Mouse (Mus musculus) limb, embryonic 11.5 days (tissue): ENCODE results near the gene Pfkfb3. TPM values are rescaled to one million over a fixed set of nuclear protein-coding genes. Genes with fewer than 3 reads are reported as not detected.

Source experiments
- ATAC-seq: fragments of 200-750 bp; cut with Nextera tagmentation; 2 replicates; pipeline ENCODE4 v1.8.0; 2017; ENCODE audit warnings: low read depth; ENCODE audit not compliant: insufficient number of reproducible peaks, low FRiP score, low TSS enrichment
- DNase-seq: peaks from one replicate; pipeline ENCODE4 v3.0.0-alpha.2; 2015; ENCODE audit warnings: low spot score
- H3K27ac ChIP-seq: fragments of 300-500 bp; sonication (generic); replicated peaks from 2 replicates; pipeline ENCODE4 v1.5.1; 2014; ENCODE audit warnings: low read depth, mild to moderate bottlenecking, low read length
- H3K27me3 ChIP-seq: fragments of 300-500 bp; sonication (generic); 2 replicates; pipeline ENCODE4 v1.6.1; 2014; ENCODE audit warnings: mild to moderate bottlenecking, low read length, mixed read lengths; ENCODE audit not compliant: control insufficient read depth, insufficient read depth
- H3K36me3 ChIP-seq: fragments of 300-500 bp; sonication (generic); 2 replicates; pipeline ENCODE4 v1.6.1; 2014; ENCODE audit warnings: mild to moderate bottlenecking, low read length, moderate library complexity, mixed read lengths; ENCODE audit not compliant: control insufficient read depth, insufficient read depth
- H3K4me1 ChIP-seq: fragments of 300-500 bp; sonication (generic); 2 replicates; pipeline ENCODE4 v1.6.1; 2014; ENCODE audit warnings: low read length, mixed read lengths; ENCODE audit not compliant: control insufficient read depth, insufficient read depth
- H3K4me2 ChIP-seq: fragments of 300-500 bp; sonication (generic); 2 replicates; pipeline ENCODE4 v1.6.1; 2014; ENCODE audit warnings: low read depth, mild to moderate bottlenecking, moderate library complexity; ENCODE audit not compliant: severe bottlenecking
- H3K4me3 ChIP-seq: fragments of 300-500 bp; sonication (generic); 2 replicates; pipeline ENCODE4 v1.5.1; 2014; ENCODE audit warnings: low read depth, low read length
- H3K9ac ChIP-seq: fragments of 300-500 bp; sonication (generic); 2 replicates; pipeline ENCODE4 v1.6.1; 2014; ENCODE audit warnings: mild to moderate bottlenecking, low read length
- H3K9me3 ChIP-seq: fragments of 300-500 bp; sonication (generic); 2 replicates; pipeline ENCODE4 v1.6.1; 2016; ENCODE audit warnings: low read length; ENCODE audit not compliant: control insufficient read depth
- WGBS: fragments of 180-500 bp; shearing (Covaris S2); extraction: QIAGEN DNeasy Blood & Tissue Kit; methylation state at CpG from one replicate; pipeline ENCODE4 v1.1.7; 2014; 5-methylcytosine and 5-hydroxymethylcytosine counted together
- polyA plus RNA-seq: library from polyadenylated mRNA; unstranded; fragments of >200 nt; fragmentation: Nextera tagmentation; extraction: Ambion mirVana; gene quantifications from 2 replicates; pipeline ENCODE4 v1.2.1, GENCODE M21; 2014

Pfkfb3 gene
- polyA plus RNA-seq, 1 experiment from 2014 or later, result 11.7 TPM

DNA sequence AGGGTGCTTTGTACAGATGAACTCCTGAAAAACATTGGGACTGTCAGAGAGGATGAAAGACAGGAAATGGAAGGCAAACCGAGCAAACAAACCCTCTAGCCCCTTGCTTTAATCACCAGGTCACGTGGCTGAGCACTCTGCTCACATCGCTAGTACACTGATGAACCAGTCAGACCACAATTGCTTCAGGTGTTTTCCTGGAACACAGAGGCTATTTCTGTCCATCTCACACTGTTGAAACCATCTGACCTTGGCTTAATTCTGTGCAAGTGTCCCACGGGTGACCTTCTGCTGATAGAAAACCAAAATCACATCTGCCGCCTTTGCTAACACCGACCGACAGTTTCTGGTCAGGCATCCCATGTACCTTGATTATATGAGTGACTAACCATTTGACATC lies 96.0 kb downstream of the Pfkfb3 start:
- no peak for DNase-seq
- WGBS, result 77% methylated on average over 7 of the region's 7 CpGs
- ATAC-seq, result no peak

GRCm38 (mm10) chr2:11448711-11449110 lies 105.2 kb downstream of the Pfkfb3 start:
- H3K4me1 ChIP-seq, result no peaks in the 10 kb centered on the region
- 84% methylated on average over 3 of the region's 3 CpGs for WGBS
- H3K36me3 ChIP-seq, result no peaks in the 10 kb centered on the region
- no peak for DNase-seq
- no peak for ATAC-seq
- H3K9me3 ChIP-seq, result no peaks in the 10 kb centered on the region
- no peak overlapping the region for H3K9ac ChIP-seq
- no peak overlapping the region for H3K4me2 ChIP-seq
- H3K4me3 ChIP-seq, result no peak overlapping the region
- H3K27me3 ChIP-seq, result no peaks in the 10 kb centered on the region
- no peak overlapping the region for H3K27ac ChIP-seq

More for the DNA sequence above, 96.0 kb downstream of the Pfkfb3 start:
- Histone ChIP-seq H3K36me3 (no peaks in the 10 kb centered on the region), H3K27me3 (no peaks in the 10 kb centered on the region), H3K4me3 (no peak overlapping the region), H3K27ac (no peak overlapping the region), H3K9ac (no peak overlapping the region), H3K9me3 (no peaks in the 10 kb centered on the region), H3K4me2 (no peak overlapping the region), H3K4me1 (no peaks in the 10 kb centered on the region)

DNA sequence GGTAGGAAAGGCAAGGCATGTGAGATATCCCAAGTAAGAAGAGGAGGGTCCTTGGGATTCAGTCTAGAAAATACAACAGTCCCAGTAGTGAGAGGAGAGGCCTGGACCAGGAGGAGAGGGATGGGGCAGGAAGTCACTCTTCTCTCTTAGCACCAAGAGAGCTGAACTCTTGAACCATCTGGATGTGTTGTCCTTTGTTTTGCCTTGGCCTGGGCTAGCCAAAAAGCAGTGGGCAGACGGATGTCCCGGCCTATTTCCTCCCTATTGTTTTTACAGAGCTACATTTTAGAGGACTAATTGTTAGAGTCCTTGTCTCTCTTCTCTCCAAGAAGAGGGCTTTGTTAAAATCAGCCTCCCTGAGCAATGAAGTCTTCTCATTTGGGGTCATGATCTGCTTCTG lies 106.0 kb downstream of the Pfkfb3 start:
- DNase-seq, result no peak

DNA sequence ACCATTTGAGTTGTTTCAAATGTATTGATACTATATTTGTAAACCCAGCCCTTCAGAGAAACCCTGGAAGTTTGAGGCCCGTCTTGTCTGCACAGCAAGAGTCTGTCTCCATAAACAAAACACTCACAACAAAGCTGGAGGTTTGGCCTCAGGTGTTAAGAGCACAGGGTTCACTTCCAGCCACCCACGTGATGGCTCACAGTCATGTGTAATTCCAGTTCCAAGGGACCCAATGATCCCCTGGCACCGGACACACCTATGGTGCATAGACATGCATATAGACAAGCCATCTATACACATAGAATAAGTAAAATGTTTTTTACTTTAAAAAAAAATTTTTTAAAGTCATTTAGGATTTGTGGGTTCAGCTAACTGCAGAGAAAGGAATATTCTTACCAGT lies 108.2 kb downstream of the Pfkfb3 start:
- 81% methylated on average over 3 of the region's 3 CpGs for WGBS

More for the DNA sequence above, 106.0 kb downstream of the Pfkfb3 start:
- no peaks in the 10 kb centered on the region for H3K36me3 ChIP-seq
- no peaks in the 10 kb centered on the region for H3K9me3 ChIP-seq
- no peaks in the 10 kb centered on the region for H3K27me3 ChIP-seq
- no peak overlapping the region for H3K9ac ChIP-seq
- no peaks in the 10 kb centered on the region for H3K4me1 ChIP-seq
- no peak for ATAC-seq
- WGBS, result 94% methylated on average over 2 of the region's 2 CpGs
- no peak overlapping the region for H3K4me2 ChIP-seq
- no peak overlapping the region for H3K4me3 ChIP-seq
- H3K27ac ChIP-seq, result no peak overlapping the region

GRCm38 (mm10) chr2:11441864-11442263 lies 112.0 kb downstream of the Pfkfb3 start:
- no peak overlapping the region for H3K4me2 ChIP-seq
- DNase-seq (no peak), ATAC-seq (no peak)
- H3K9me3 ChIP-seq, result no peaks in the 10 kb centered on the region
- H3K4me3 ChIP-seq, result no peak overlapping the region
- no peaks in the 10 kb centered on the region for H3K27me3 ChIP-seq
- no peak overlapping the region for H3K9ac ChIP-seq
- WGBS, result 69% methylated on average over 4 of the region's 4 CpGs
- no peak overlapping the region for H3K27ac ChIP-seq
- no peaks in the 10 kb centered on the region for H3K4me1 ChIP-seq
- no peaks in the 10 kb centered on the region for H3K36me3 ChIP-seq

More for the DNA sequence above, 108.2 kb downstream of the Pfkfb3 start:
- Histone ChIP-seq H3K27ac (no peak overlapping the region), H3K4me2 (no peak overlapping the region), H3K9ac (no peak overlapping the region), H3K36me3 (no peaks in the 10 kb centered on the region), H3K4me3 (no peak overlapping the region), H3K4me1 (no peaks in the 10 kb centered on the region), H3K9me3 (no peaks in the 10 kb centered on the region), H3K27me3 (no peaks in the 10 kb centered on the region)
- ATAC-seq, result no peak
- DNase-seq, result no peak

DNA sequence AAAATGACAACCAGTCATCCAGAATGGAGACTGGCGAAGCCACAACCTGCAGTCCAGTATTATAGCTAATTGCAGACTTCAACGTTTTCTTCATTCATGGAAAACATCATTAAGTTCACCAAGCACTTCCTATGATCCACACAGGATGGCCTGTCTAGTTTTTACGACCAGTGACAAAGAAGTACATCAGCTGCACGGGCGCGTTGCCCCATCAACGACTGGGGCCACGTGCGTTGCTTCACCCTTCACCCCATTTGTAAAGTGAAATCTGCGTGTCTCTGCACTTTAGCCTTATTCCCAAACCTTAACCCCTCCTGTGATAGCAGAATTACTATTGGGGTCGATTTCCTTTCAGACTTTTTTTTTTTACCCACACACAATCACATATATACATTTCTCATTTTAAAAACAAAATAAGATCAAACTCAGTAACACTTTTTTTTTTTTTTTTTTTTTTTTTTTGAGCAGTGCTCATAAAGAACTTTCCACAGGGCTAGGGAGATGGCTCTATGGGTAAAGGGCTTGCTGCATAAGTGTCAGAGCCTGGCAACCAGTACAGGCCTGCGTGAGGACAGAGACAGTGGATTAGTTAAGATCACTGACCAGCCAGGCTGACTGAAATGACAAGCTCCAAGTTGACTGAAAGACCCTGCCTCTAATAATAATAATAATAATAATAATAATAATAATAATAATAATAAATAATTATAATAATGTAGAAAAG lies 115.5 kb downstream of the Pfkfb3 start:
- no peak for DNase-seq
- H3K9ac ChIP-seq, result no peak overlapping the region
- H3K4me1 ChIP-seq, result no peaks in the 10 kb centered on the region
- ATAC-seq, result no peak
- no peak overlapping the region for H3K4me3 ChIP-seq
- 57% methylated on average over 12 of the region's 12 CpGs for WGBS
- no peaks in the 10 kb centered on the region for H3K27me3 ChIP-seq
- no peak overlapping the region for H3K4me2 ChIP-seq
- no peaks in the 10 kb centered on the region for H3K9me3 ChIP-seq
- no peak overlapping the region for H3K27ac ChIP-seq
- no peaks in the 10 kb centered on the region for H3K36me3 ChIP-seq

- DNase-seq (no peak), ATAC-seq (no peak)
- no peak overlapping the region for H3K4me2 ChIP-seq
- no peaks in the 10 kb centered on the region for H3K36me3 ChIP-seq
- no peak overlapping the region for H3K4me3 ChIP-seq
- no peaks in the 10 kb centered on the region for H3K27me3 ChIP-seq
- 95% methylated on average over 11 of the region's 11 CpGs for WGBS
- H3K9me3 ChIP-seq, result no peaks in the 10 kb centered on the region
- H3K27ac ChIP-seq, result no peak overlapping the region
- H3K4me1 ChIP-seq, result no peaks in the 10 kb centered on the region
- H3K9ac ChIP-seq, result no peak overlapping the region
Measured at GRCm38 (mm10) chr2:11436353-11436752, 117.5 kb downstream of the Pfkfb3 start.

DNA sequence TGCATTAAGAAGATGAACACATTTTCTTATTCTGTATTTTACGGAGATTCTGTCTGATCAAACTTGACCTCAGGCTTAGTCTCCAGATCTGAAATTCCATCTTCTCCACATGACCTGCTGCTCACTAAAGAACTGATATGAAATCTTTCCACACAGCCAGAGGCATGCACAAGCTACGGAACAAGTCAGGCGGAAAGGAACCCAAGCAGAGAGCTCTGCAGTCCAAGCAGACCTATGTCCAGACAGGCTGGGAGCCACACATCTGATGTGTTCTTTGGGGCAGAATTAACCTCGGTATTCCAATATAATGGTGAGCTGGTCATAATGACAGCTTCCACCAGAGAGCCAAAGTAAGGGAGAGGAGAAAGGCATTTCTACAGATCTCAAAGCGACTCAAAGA lies 120.5 kb downstream of the Pfkfb3 start:
- no peaks in the 10 kb centered on the region for H3K27me3 ChIP-seq
- no peak overlapping the region for H3K4me2 ChIP-seq
- no peaks in the 10 kb centered on the region for H3K9me3 ChIP-seq
- no peaks in the 10 kb centered on the region for H3K36me3 ChIP-seq
- no peak overlapping the region for H3K9ac ChIP-seq
- no peak for ATAC-seq
- no peak overlapping the region for H3K4me3 ChIP-seq
- H3K4me1 ChIP-seq, result no peaks in the 10 kb centered on the region
- H3K27ac ChIP-seq, result no peak overlapping the region
- no peak for DNase-seq
- 85% methylated on average over 5 of the region's 5 CpGs for WGBS

GRCm38 (mm10) chr2:11429538-11429937 lies 124.3 kb downstream of the Pfkfb3 start:
- Histone ChIP-seq H3K4me2 (no peak overlapping the region), H3K4me3 (no peak overlapping the region), H3K4me1 (no peaks in the 10 kb centered on the region), H3K27ac (no peak overlapping the region), H3K27me3 (no peaks in the 10 kb centered on the region), H3K36me3 (no peaks in the 10 kb centered on the region), H3K9ac (no peak overlapping the region), H3K9me3 (no peaks in the 10 kb centered on the region)
- DNase-seq (peak; percentile 41), ATAC-seq (peak; percentile 79; the same call in 1 of the 2 replicates)
- WGBS, result 24% methylated on average over 3 of the region's 3 CpGs
